Mouse (Mus musculus) megakaryocyte progenitor cell, adult 5-6 weeks (primary cell): ENCODE results near the gene Fam189b. TPM values are rescaled to one million over a fixed set of nuclear protein-coding genes. Genes with fewer than 3 reads are reported as not detected.

Source experiments
- ATAC-seq: replicated peaks from 2 replicates; pipeline ENCODE4 v1.8.0; 2016; ENCODE audit warnings: mild to moderate bottlenecking, moderate TSS enrichment, inconsistent platforms; ENCODE audit not compliant: poor library complexity
- total RNA-seq, 2 experiments: library from RNA; stranded (forward) in 1 of 2; stranded (reverse) in 1 of 2; fragments of 157-497, 149-512 nt in 1 of 2; fragments of 200-1000 nt in 1 of 2; gene quantifications; 2 replicates each; pipeline versions ENCODE4 v1.2.3 to v1.2.4; 2015 to 2017

Fam189b gene
- total RNA-seq, 2 experiments from 2014 or later: 2.3 to 18.0 TPM

GRCm38 (mm10) chr3:89165268-89165870, 17.6 kb upstream of the Fam189b start:
- ATAC-seq: no peak; the same call in 1 of the 2 replicates

GRCm38 (mm10) chr3:89166945-89167344, 16.0 kb upstream of the Fam189b start:
- no peak for ATAC-seq

- ATAC-seq: no peak
Observed at GRCm38 (mm10) chr3:89174844-89175243, 8.1 kb upstream of the Fam189b start.

- ATAC-seq: no peak
Observed at GRCm38 (mm10) chr3:89175544-89175943, 7.4 kb upstream of the Fam189b start.

GRCm38 (mm10) chr3:89176421-89176820, 6.5 kb upstream of the Fam189b start:
- ATAC-seq: no peak

- peak; percentile 87 for ATAC-seq
Observed at GRCm38 (mm10) chr3:89177242-89178106, 5.5 kb upstream of the Fam189b start, which contains the start of gene Scamp3. Scamp3 (plus strand) TSS chr3:89177473.

- ATAC-seq: no peak
Observed at GRCm38 (mm10) chr3:89178107-89178385, 4.9 kb upstream of the Fam189b start.

- ATAC-seq: no peak
Observed at GRCm38 (mm10) chr3:89179056-89179455, 3.9 kb upstream of the Fam189b start.

- no peak for ATAC-seq
Observed at GRCm38 (mm10) chr3:89181749-89182500, 1.0 kb upstream of the Fam189b start.

- ATAC-seq: peak; percentile 40
Observed at GRCm38 (mm10) chr3:89182531-89183057, 349 bp upstream of the Fam189b start.

- ATAC-seq: no peak
Observed at GRCm38 (mm10) chr3:89183959-89184315, 994 bp downstream of the Fam189b start.

GRCm38 (mm10) chr3:89187197-89187596, 4.3 kb downstream of the Fam189b start:
- no peak for ATAC-seq

GRCm38 (mm10) chr3:89187690-89188477, 4.9 kb downstream of the Fam189b start:
- ATAC-seq: no peak

GRCm38 (mm10) chr3:89188478-89188875, 5.5 kb downstream of the Fam189b start:
- ATAC-seq: no peak

GRCm38 (mm10) chr3:89190436-89190835, 7.5 kb downstream of the Fam189b start:
- ATAC-seq: peak; percentile 20; the same call in 1 of the 2 replicates

- ATAC-seq: no peak
Observed at GRCm38 (mm10) chr3:89193351-89193750, 10.4 kb downstream of the Fam189b start.

GRCm38 (mm10) chr3:89193853-89194252, 10.9 kb downstream of the Fam189b start:
- peak; percentile 64 for ATAC-seq

GRCm38 (mm10) chr3:89195979-89196877, 13.3 kb downstream of the Fam189b start:
- ATAC-seq: peak; percentile 95

- no peak; the same call in 1 of the 2 replicates for ATAC-seq
Observed at GRCm38 (mm10) chr3:89199839-89200238, 16.9 kb downstream of the Fam189b start.
